Mouse (Mus musculus) T-helper 17 cell (primary cell): ENCODE measurements around the gene Veph1.

Experiments
- in situ Hi-C, 2 experiments: fragments of 300-600 bp; cut with MboI, MseI; formaldehyde crosslinking; loops; 1 replicate in 1 of 2; 2 replicates in 1 of 2; pipeline ENCODE4 v1.15.1; 2025; ENCODE audit warnings: high pct_unique_total_duplicates in 2 of 2

The Veph1 gene

GRCm38 (mm10) chr3:66224931-66225537 is 71.6 kb downstream of the Veph1 start:
- in situ Hi-C loops, result loop anchor here in 1 of 2 experiments (10.0 kb wide), 1 partner anchor 490 kb away; no protein-coding TSS in a partner anchor

- in situ Hi-C loops, result loop anchor here in 1 of 2 experiments (10.0 kb wide), 1 partner anchor 486 kb away; no protein-coding TSS in a partner anchor
Observed at GRCm38 (mm10) chr3:66221243-66221611, 75.4 kb downstream of the Veph1 start.

GRCm38 (mm10) chr3:66220554-66221242 is 75.9 kb downstream of the Veph1 start:
- in situ Hi-C loops, result loop anchor here in 1 of 2 experiments (10.0 kb wide), 1 partner anchor 486 kb away; no protein-coding TSS in a partner anchor

GRCm38 (mm10) chr3:66219655-66220191 is 76.9 kb downstream of the Veph1 start, which contains the start of gene Ptx3:
Ptx3 (plus strand) TSS chr3:66219910.
- in situ Hi-C loops, result loop anchor here in 1 of 2 experiments (10.0 kb wide), 1 partner anchor 485 kb away; no protein-coding TSS in a partner anchor

- in situ Hi-C loops, result no loop called here
Observed at GRCm38 (mm10) chr3:66215759-66216158, 80.9 kb downstream of the Veph1 start.

- in situ Hi-C loops, result no loop called here
Observed at GRCm38 (mm10) chr3:66213524-66213923, 83.1 kb downstream of the Veph1 start.

- in situ Hi-C loops, result no loop called here
Observed at GRCm38 (mm10) chr3:66208836-66209573, 87.6 kb downstream of the Veph1 start.

- in situ Hi-C loops, result no loop called here
Observed at GRCm38 (mm10) chr3:66193910-66194562, 102.6 kb downstream of the Veph1 start.

- in situ Hi-C loops, result no loop called here
Observed at GRCm38 (mm10) chr3:66179647-66180046, 117.0 kb downstream of the Veph1 start.

- in situ Hi-C loops, result no loop called here
Observed at GRCm38 (mm10) chr3:66172907-66173306, 123.7 kb downstream of the Veph1 start.

- in situ Hi-C loops, result no loop called here
Observed at GRCm38 (mm10) chr3:66169873-66170538, 126.6 kb downstream of the Veph1 start.

GRCm38 (mm10) chr3:66166606-66167290 is 129.9 kb downstream of the Veph1 start:
- in situ Hi-C loops, result no loop called here

GRCm38 (mm10) chr3:66165026-66165425 is 131.6 kb downstream of the Veph1 start:
- in situ Hi-C loops, result no loop called here

- in situ Hi-C loops, result no loop called here
Observed at GRCm38 (mm10) chr3:66164585-66164984, 132.1 kb downstream of the Veph1 start.

GRCm38 (mm10) chr3:66162612-66163011 is 134.0 kb downstream of the Veph1 start:
- in situ Hi-C loops, result no loop called here

- in situ Hi-C loops, result no loop called here
Observed at GRCm38 (mm10) chr3:66157947-66158346, 138.7 kb downstream of the Veph1 start.

- in situ Hi-C loops, result no loop called here
Observed at GRCm38 (mm10) chr3:66137601-66138000, 159.0 kb downstream of the Veph1 start.

GRCm38 (mm10) chr3:66131264-66131950 is 165.2 kb downstream of the Veph1 start:
- in situ Hi-C loops, result no loop called here

- in situ Hi-C loops, result no loop called here
Observed at GRCm38 (mm10) chr3:66129689-66130088, 166.9 kb downstream of the Veph1 start.

- in situ Hi-C loops, result no loop called here
Observed at GRCm38 (mm10) chr3:66105493-66105892, 191.1 kb downstream of the Veph1 start.
